Mouse (Mus musculus) thymus, postnatal 4 days (tissue): ENCODE measurements around the gene Fam184b.

ENCODE experiments used
- DNase-seq: peaks from one replicate; pipeline ENCODE4 v3.0.0; 2021

The Fam184b gene

GRCm38 (mm10) chr5:45510071-45510470 lies 129.3 kb downstream of the Fam184b start:
- no peak for DNase-seq

- DNase-seq, result no peak
These were observed 141.8 kb downstream of the Fam184b start for GRCm38 (mm10) chr5:45497564-45497963.

- no peak for DNase-seq
These were observed 142.4 kb downstream of the Fam184b start for GRCm38 (mm10) chr5:45496930-45497550.

- no peak for DNase-seq
These were observed 142.9 kb downstream of the Fam184b start for GRCm38 (mm10) chr5:45496479-45496878.

GRCm38 (mm10) chr5:45496042-45496441 lies 143.4 kb downstream of the Fam184b start:
- no peak for DNase-seq

GRCm38 (mm10) chr5:45495429-45495975 lies 143.9 kb downstream of the Fam184b start:
- DNase-seq, result no peak

- no peak for DNase-seq
These were observed 145.2 kb downstream of the Fam184b start for GRCm38 (mm10) chr5:45494093-45494755.

- peak; percentile 100 for DNase-seq
These were observed 146.0 kb downstream of the Fam184b start, which contains the start of gene Lap3 for GRCm38 (mm10) chr5:45493191-45494092. TSS of gene Lap3 (plus strand) at chr5:45493374.

GRCm38 (mm10) chr5:45491776-45492175 lies 147.6 kb downstream of the Fam184b start:
- no peak for DNase-seq

- DNase-seq, result no peak
These were observed 155.8 kb downstream of the Fam184b start for GRCm38 (mm10) chr5:45483654-45484053.

GRCm38 (mm10) chr5:45482607-45483006 lies 156.8 kb downstream of the Fam184b start:
- no peak for DNase-seq

GRCm38 (mm10) chr5:45481125-45481524 lies 158.3 kb downstream of the Fam184b start:
- DNase-seq, result no peak

- DNase-seq, result no peak
These were observed 159.3 kb downstream of the Fam184b start for GRCm38 (mm10) chr5:45480066-45480465.
